Mouse (Mus musculus) stomach, embryonic 15.5 days (tissue): ENCODE results near the gene Max. TPM values are rescaled to one million over a fixed set of nuclear protein-coding genes. Genes with fewer than 3 reads are reported as not detected.

Experiments
- ATAC-seq: fragments of 200-750 bp; cut with Nextera tagmentation; 2 replicates; pipeline ENCODE4 v1.8.0; 2017; ENCODE audit warnings: low read depth, moderate number of reproducible peaks, moderate TSS enrichment; ENCODE audit not compliant: insufficient read depth, low FRiP score
- H3K27ac ChIP-seq: fragments of 300-500 bp; sonication (generic); 2 replicates; pipeline ENCODE4 v1.5.1; 2015; ENCODE audit warnings: mild to moderate bottlenecking, inconsistent platforms
- H3K27me3 ChIP-seq: fragments of 300-500 bp; sonication (generic); replicated peaks from 2 replicates; pipeline ENCODE4 v1.6.1; 2015; ENCODE audit warnings: inconsistent platforms
- H3K36me3 ChIP-seq: fragments of 300-500 bp; sonication (generic); 2 replicates; pipeline ENCODE4 v1.6.1; 2015; ENCODE audit warnings: inconsistent platforms
- H3K4me1 ChIP-seq: fragments of 300-500 bp; sonication (generic); 2 replicates; pipeline ENCODE4 v1.6.1; 2015; ENCODE audit warnings: inconsistent platforms
- H3K4me2 ChIP-seq: fragments of 300-500 bp; sonication (generic); 2 replicates; pipeline ENCODE4 v1.6.1; 2015; ENCODE audit warnings: mild to moderate bottlenecking, inconsistent platforms
- H3K4me3 ChIP-seq: fragments of 300-500 bp; sonication (generic); replicated peaks from 2 replicates; pipeline ENCODE4 v1.5.1; 2015; ENCODE audit warnings: inconsistent platforms
- H3K9ac ChIP-seq: fragments of 300-500 bp; sonication (generic); 2 replicates; pipeline ENCODE4 v1.6.1; 2015; ENCODE audit warnings: inconsistent platforms
- H3K9me3 ChIP-seq: fragments of 300-500 bp; sonication (generic); 2 replicates; pipeline ENCODE4 v1.6.1; 2016; ENCODE audit warnings: inconsistent platforms
- WGBS: fragments of 180-500 bp; shearing (Covaris S2); methylation state at CpG from one replicate; pipeline ENCODE4 v1.1.7; 2015; 5-methylcytosine and 5-hydroxymethylcytosine counted together
- polyA plus RNA-seq: library from polyadenylated mRNA; unstranded; fragments of >200 nt; fragmentation: Nextera tagmentation; extraction: Ambion mirVana; gene quantifications from 2 replicates; pipeline ENCODE4 v1.2.1, GENCODE M21; 2015

Max gene
- polyA plus RNA-seq, 1 experiment from 2014 or later: 13.0 TPM

DNA sequence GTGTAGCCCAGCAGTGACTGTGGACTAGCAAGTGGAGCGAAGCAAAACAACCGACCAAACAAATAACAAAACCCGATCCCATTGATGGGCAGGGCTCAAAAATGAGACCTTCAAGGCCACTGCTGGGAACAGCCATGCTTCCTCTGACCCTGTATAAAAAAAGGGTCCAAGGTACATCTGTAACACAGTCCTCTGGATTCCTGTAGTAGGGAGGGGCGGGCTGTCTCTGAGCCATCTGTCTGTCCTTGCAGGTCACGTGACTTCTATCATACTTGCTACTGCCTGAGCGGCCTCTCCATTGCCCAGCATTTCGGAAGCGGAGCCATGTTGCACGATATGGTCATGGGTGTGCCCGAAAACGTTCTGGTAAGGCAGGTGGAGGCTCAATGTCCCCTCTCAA, 45.8 kb downstream of the Max start:
- Histone ChIP-seq H3K9ac (no peak overlapping the region), H3K4me3 (no peak overlapping the region), H3K4me2 (no peak overlapping the region), H3K9me3 (no peaks in the 10 kb centered on the region), H3K36me3 (peaks cover 6% of the 10 kb centered on the region; the same call in 1 of the 2 replicates), H3K27ac (no peak overlapping the region), H3K4me1 (no peaks in the 10 kb centered on the region), H3K27me3 (no peaks in the 10 kb centered on the region)
- ATAC-seq: no peak
- 88% methylated on average over 11 of the region's 11 CpGs for WGBS

DNA sequence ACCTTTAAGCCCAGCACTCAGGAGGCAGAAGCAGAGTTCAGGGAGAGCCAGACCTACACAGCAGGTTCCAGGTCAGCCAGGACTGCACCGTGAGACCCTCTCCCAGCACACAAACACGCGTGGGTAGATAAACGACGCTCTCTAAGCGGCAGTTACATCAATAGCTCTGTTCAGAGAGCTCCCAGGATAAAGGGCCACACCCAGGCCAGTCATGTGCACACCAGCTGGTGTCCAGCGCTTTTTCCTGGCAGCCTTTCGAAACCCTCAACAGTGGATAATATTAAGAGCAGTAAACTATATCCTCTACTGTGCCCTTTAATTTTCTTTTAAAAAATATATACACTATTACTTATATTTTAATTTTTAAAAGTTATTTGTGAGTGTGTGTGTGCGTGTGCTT, 49.8 kb downstream of the Max start:
- Histone ChIP-seq H3K27me3 (no peaks in the 10 kb centered on the region), H3K36me3 (peaks cover 4% of the 10 kb centered on the region; the same call in 1 of the 2 replicates), H3K4me3 (no peak overlapping the region), H3K4me2 (no peak overlapping the region), H3K4me1 (no peaks in the 10 kb centered on the region), H3K9me3 (no peaks in the 10 kb centered on the region), H3K27ac (no peak overlapping the region), H3K9ac (no peak overlapping the region)
- 52% methylated on average over 9 of the region's 9 CpGs for WGBS
- ATAC-seq: no peak

DNA sequence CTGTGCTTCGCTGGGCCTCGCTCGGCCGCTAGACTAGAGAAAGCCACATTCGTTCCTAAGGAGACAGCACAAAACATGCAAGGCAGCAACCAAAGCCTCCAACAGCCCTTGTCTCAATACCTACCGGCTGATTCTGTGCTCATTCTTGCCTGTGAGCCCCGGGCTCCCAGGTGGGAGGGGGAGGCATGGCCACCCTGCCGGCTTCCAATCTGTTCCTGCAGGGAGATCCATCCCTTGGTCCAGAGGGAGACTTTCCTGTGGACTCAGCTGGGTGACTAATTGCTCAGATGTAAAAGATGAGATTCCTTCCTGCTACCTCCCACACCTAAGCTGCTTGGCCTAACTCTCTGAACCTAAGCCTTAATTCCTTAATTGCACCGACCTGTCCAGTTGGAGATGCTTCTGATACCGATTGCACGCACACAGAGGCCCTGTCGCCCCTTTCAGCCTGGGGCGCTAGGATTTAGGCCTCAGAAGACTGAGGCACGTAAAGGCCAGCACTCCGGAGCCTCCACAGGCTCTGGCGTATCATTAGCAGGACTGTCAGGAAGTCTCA, 50.8 kb downstream of the Max start:
- Histone ChIP-seq H3K4me2 (no peak overlapping the region), H3K27me3 (no peaks in the 10 kb centered on the region), H3K36me3 (no peaks in the 10 kb centered on the region), H3K4me3 (no peak overlapping the region), H3K9ac (no peak overlapping the region), H3K4me1 (no peaks in the 10 kb centered on the region), H3K27ac (no peak overlapping the region), H3K9me3 (no peaks in the 10 kb centered on the region)
- ATAC-seq: no peak
- 83% methylated on average over 16 of the region's 16 CpGs for WGBS

DNA sequence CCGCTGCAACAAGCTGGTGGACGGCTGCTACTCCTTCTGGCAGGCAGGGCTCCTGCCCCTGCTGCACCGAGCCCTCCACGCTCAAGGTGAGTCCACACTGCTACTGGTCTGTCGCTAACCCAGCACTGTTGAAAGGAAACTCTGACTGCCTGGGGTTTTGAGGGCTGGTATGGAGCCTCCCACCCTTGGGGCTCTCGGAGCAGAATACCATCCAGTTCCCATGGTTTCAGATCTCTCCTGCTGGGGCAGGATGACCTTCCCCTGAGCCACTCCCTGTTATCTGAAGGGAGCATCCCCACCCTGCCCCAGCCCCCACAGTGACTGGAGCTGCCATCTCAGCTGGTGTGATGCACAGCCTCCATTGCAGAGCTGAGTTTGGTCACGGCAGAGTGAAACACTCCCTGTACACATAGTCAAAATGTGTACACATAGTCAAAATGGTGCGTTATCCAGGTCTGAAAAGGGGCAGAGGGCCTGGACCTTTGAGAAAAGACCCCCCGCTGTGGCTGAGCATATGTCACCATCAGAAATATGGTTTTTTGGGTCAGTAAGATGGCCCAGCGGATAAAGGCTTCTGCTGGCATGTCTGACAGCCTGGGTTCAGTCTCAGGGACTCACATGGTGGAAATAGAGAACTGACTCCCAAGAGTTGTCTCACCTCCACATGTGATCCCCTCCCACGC, 51.6 kb downstream of the Max start:
- H3K27ac ChIP-seq: no peak overlapping the region
- H3K27me3 ChIP-seq: no peaks in the 10 kb centered on the region
- no peaks in the 10 kb centered on the region for H3K4me1 ChIP-seq
- no peak overlapping the region for H3K4me3 ChIP-seq
- H3K4me2 ChIP-seq: no peak overlapping the region
- WGBS: 81% methylated on average over 11 of the region's 11 CpGs
- no peaks in the 10 kb centered on the region for H3K36me3 ChIP-seq
- H3K9me3 ChIP-seq: no peaks in the 10 kb centered on the region
- peak; percentile 77 for ATAC-seq
- H3K9ac ChIP-seq: no peak overlapping the region

DNA sequence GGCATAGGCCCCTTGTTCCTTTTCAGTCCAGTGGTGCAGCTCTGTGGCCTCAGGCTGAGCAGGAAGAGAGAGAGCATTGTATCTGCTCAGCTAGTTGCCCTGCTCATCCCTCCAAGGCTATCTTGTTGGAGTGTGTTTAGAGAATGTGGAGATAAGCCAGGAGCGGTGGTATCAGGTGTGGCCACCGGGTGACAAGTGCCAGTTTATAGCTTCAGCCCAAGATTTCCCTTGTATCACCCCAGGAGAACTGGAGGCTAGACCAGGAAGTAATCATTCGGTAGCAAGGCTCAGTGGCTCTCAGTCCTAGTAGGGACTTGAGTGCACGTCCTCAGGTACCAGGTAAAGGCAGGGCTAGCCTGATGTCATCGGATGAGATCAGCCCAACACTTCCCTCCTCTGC, 52.8 kb downstream of the Max start:
- 72% methylated on average over 5 of the region's 5 CpGs for WGBS
- Histone ChIP-seq H3K27ac (no peak overlapping the region), H3K36me3 (no peaks in the 10 kb centered on the region), H3K4me2 (no peak overlapping the region), H3K9me3 (no peaks in the 10 kb centered on the region), H3K4me3 (no peak overlapping the region), H3K4me1 (no peaks in the 10 kb centered on the region), H3K27me3 (no peaks in the 10 kb centered on the region), H3K9ac (no peak overlapping the region)
- ATAC-seq: peak; percentile 89

DNA sequence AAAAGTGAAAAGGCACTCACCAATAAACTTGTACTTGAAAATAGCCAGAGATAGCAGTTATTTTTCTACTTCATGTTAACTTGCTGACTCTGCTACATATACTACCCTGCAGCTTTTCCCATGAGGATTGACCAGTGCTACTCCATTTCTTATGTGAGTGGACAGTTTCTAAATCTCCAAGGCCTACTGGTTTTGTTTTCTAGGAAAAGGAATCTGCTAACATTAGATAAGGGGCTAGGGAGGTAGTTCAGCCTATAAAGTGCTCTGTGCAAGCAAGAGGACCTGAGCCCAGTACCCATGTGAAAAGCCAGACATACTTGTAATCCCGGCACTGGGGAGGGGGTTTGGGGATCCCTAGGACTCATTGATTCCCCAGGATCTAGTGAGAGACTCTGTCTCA, 55.7 kb downstream of the Max start:
- no peak overlapping the region for H3K27ac ChIP-seq
- H3K27me3 ChIP-seq: no peaks in the 10 kb centered on the region
- no peak overlapping the region for H3K4me2 ChIP-seq
- no peak overlapping the region for H3K4me3 ChIP-seq
- H3K4me1 ChIP-seq: no peaks in the 10 kb centered on the region
- 73% methylated on average over 1 of the region's 1 CpGs for WGBS
- no peak overlapping the region for H3K9ac ChIP-seq
- H3K36me3 ChIP-seq: 0 out of 2 replicates have a peak, but pooled peaks cover 3% of the 10 kb centered on the region
- no peak for ATAC-seq
- no peaks in the 10 kb centered on the region for H3K9me3 ChIP-seq

DNA sequence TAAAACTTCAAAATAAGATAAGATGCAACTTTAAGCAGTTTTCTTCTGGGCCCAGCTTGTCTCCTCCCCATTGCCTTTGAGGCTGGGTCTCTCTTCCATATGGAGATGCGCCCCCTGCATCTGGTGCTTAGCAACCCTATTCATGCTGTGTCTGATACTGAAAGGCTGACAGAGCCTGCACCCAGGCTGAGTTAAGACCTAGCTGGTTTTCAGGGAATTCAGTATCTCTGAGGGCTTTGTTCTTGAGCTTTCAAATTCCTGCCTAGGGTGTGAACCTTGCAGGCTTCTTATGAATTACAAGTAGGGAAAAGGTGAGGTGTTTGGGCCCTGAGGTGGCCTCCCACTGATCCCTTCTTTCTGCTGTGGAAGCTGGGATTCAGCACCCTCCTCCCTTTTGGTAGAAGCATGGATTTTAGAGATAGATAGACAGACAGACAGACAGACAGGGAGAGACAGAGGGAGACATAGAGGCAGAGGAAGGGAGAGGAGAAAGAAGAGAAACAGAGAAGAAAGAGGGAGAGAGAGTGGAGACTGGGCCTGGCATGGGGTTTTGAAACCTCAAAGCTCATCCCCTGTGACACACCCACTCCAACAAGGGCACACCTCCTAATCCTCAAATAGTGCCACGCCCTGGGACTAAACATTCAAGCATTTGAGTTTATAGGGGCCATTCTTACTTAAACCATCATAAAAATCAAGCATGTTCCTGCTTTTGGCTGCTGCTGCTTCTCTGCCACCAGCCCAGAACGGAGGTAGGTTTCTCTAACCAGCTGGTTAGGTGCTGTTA, 60.3 kb downstream of the Max start:
- no peaks in the 10 kb centered on the region for H3K27me3 ChIP-seq
- H3K4me1 ChIP-seq: no peaks in the 10 kb centered on the region
- no peak overlapping the region for H3K4me3 ChIP-seq
- H3K9ac ChIP-seq: no peak overlapping the region
- WGBS: 83% methylated on average over 3 of the region's 3 CpGs
- 0 out of 2 replicates have a peak, but pooled peaks cover 9% of the 10 kb centered on the region for H3K36me3 ChIP-seq
- H3K27ac ChIP-seq: no peak overlapping the region
- ATAC-seq: no peak
- no peak overlapping the region for H3K4me2 ChIP-seq
- H3K9me3 ChIP-seq: no peaks in the 10 kb centered on the region

DNA sequence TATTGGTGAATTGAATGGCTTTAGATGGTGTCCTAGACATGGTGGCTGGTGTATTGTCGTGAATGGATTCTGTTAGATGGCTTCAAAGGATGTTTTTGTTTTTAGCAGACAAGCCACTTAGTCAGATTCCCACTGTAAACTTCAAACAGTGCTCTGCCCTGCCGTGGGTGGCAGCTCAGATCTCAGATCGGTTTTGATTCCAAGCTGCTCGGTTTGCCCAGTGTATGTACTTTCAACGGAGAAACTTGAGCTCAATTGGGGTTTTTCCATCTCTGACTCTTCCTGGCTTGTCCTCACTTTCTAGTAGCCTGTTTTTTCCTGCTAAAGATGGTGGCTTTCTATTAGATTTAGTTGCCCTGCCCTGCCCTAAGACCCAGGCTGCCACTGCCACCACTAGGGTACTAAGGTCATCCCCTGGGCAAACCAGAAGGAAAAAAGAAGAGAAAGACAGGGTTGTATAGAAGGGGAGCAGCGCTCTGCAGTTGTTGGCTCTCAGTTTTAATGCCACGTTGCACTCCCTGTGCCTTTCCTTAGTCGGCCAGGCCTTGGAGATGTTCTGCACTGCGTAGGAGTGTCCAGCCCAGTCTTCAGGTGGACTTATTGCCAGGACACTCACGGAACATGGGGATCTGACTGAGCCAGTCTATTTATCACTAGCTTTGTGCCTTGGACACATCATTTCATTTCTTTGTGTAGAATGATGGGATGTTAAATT, 62.6 kb downstream of the Max start:
- Histone ChIP-seq H3K36me3 (0 out of 2 replicates have a peak, but pooled peaks cover 9% of the 10 kb centered on the region), H3K27me3 (no peaks in the 10 kb centered on the region), H3K9me3 (no peaks in the 10 kb centered on the region), H3K9ac (no peak overlapping the region), H3K4me3 (no peak overlapping the region), H3K4me1 (no peaks in the 10 kb centered on the region), H3K27ac (no peak overlapping the region), H3K4me2 (no peak overlapping the region)
- ATAC-seq: no peak
- WGBS: 89% methylated on average over 10 of the region's 10 CpGs

DNA sequence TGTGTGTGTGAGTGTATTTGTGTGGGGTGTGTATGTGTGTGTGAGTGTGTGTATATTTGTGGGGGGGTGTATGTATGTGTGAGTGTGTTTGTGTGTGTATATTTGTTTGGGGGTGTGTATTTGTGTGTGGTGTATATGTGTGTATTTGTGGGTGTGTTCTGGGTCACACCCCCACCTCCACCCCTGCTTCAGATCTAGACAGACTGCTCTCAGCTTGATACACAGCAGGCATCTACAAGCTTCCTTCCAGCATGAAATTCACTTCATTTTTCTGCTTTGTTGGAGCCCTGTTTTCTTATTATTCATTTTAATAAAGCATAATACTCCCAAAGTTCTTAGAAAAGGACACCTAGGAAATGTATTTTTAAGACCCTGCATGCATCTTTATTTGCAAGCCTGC, 63.9 kb downstream of the Max start:
- 0 out of 2 replicates have a peak, but pooled peaks cover 9% of the 10 kb centered on the region for H3K36me3 ChIP-seq
- no peak overlapping the region for H3K27ac ChIP-seq
- H3K4me3 ChIP-seq: no peak overlapping the region
- H3K9ac ChIP-seq: no peak overlapping the region
- H3K4me2 ChIP-seq: no peak overlapping the region
- no peaks in the 10 kb centered on the region for H3K9me3 ChIP-seq
- no peaks in the 10 kb centered on the region for H3K27me3 ChIP-seq
- H3K4me1 ChIP-seq: no peaks in the 10 kb centered on the region
- no peak for ATAC-seq

DNA sequence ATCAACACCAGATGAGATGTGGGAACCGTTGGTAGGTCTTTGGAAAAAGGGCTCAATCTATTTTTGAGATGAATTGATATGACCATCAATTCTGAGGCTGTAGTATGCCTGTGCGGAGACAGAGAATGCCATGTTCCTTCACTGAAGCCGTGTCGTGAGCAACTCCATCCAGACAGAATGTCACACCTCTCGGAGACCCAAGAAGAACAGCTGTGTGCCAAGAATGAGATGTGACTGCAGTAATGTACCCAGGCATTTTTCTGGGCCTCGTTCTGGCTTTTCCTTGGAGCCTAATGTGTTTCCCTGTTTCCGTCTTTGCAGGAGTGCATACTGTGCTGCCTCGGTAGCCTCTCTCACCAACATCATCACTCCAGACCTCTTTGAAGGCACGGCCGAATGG, 65.0 kb downstream of the Max start:
- Histone ChIP-seq H3K4me2 (no peak overlapping the region), H3K27me3 (no peaks in the 10 kb centered on the region), H3K4me3 (no peak overlapping the region), H3K9ac (no peak overlapping the region), H3K27ac (no peak overlapping the region), H3K9me3 (no peaks in the 10 kb centered on the region), H3K4me1 (no peaks in the 10 kb centered on the region), H3K36me3 (peaks cover 15% of the 10 kb centered on the region; the same call in 1 of the 2 replicates)
- ATAC-seq: no peak
- 87% methylated on average over 10 of the region's 10 CpGs for WGBS

DNA sequence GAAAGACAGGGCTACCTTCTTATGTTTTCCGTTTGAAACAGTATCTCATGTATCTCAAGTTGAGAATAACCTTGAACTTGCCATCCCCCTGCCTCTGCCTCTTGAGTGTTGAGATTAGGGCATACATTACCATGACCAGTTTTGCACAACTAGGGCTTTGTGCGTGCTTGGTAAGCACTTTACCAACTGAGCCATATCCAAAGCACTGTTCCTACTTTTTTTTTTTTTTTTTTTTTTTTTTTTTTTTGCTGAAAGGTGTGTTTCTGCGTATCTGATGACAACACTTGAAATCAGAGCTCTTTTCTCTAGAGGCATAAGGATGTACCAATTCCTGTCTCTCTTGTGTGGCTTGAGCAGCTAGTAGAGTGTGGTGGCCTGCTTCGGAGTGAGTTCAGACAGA, 65.4 kb downstream of the Max start:
- Histone ChIP-seq H3K27me3 (no peaks in the 10 kb centered on the region), H3K9ac (no peak overlapping the region), H3K4me2 (no peak overlapping the region), H3K36me3 (peaks cover 15% of the 10 kb centered on the region; the same call in 1 of the 2 replicates), H3K27ac (no peak overlapping the region), H3K4me1 (no peaks in the 10 kb centered on the region), H3K4me3 (no peak overlapping the region), H3K9me3 (no peaks in the 10 kb centered on the region)
- no peak for ATAC-seq
- WGBS: 90% methylated on average over 4 of the region's 4 CpGs

DNA sequence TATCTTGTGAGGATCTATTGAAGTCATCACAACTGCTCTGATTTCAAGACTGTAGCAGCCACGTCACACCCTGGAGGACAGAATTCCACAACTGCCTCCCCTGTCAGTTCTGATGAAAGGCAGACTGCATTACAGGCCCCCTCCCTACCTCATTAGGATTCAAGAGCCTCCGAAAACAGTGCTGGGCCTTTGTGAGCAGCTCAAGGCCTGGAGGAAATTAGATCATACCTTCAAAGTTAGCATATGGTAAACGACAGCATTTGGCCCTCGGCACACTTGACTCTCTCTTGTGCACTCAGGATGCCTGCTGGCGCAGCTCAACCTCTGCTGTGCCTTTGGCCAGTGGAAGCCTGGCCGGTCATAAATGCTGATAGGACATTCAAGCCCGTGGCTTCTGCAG, 66.2 kb downstream of the Max start:
- H3K27ac ChIP-seq: no peak overlapping the region
- H3K36me3 ChIP-seq: peaks cover 11% of the 10 kb centered on the region; the same call in 1 of the 2 replicates
- no peaks in the 10 kb centered on the region for H3K27me3 ChIP-seq
- no peaks in the 10 kb centered on the region for H3K9me3 ChIP-seq
- no peak overlapping the region for H3K4me3 ChIP-seq
- ATAC-seq: no peak; the same call in 1 of the 2 replicates
- no peaks in the 10 kb centered on the region for H3K4me1 ChIP-seq
- no peak overlapping the region for H3K9ac ChIP-seq
- WGBS: 54% methylated on average over 7 of the region's 7 CpGs
- H3K4me2 ChIP-seq: no peak overlapping the region
